Mouse (Mus musculus): ENCODE measurements around the gene Ing1.
"Not testable (repeated sequence)": the region's sequence is repeated elsewhere in the genome, so short reads cannot be mapped to it uniquely, and the experiment has no call there.

Ing1 gene

DNA sequence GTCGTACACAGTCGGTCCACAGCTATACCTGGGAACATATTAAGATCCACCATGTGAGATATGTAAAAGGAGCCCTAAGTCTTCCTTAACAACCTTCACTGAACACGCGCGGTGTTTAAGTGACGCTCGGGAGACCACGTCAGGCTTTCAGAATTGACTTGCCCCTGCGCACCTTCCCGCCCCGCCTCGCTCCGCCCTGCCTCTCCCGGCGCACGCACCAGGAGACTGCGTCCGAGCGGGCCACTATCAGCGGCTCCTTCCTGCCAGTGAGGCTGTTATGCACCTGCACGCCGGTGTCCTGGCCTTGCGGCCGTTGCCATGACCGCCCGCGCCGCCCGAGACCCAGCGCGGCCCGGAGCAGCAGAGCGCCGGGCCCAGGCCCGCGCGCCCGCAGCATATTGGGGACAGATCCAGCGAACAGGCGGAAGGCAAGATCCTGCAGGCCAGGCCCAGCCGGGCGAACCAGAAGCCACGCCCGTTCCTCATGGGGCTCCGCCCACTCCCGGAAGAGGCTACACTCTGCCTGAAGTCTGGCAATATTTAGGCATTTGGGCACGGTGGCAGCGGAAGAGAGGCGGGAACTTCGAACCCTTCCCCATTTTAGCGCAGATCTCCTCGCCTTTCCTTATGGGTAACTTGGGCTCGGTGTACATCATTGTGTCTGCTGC is 5.0 kb upstream of the Ing1 start, which contains the start of gene Cars2:
TSS of gene Cars2 (minus strand) at position 503 of the 668 bp plus-strand sequence.
- DNase-seq (ENCODE audit: extremely low spot score, low spot score): peak; percentile 89

DNA sequence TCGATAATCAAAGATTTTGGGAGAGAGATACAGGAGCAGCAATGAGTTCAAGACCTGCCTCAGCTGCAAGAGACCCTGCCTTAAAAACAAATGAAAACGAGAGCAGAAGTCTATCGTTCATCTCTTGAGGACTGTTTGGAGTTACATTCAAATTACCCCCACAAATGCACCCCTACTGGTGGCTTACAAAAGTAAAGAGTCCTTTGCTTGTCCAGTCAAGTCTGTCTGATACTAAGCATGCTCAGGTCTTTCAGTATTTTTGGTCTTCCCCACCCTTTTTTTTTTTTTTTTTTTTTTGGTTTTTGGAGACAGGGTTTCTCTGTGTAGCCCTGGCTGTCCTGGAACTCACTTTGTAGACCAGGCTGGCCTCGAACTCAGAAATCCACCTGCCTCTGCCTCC is 3.9 kb upstream of the Ing1 start:
- DNase-seq (ENCODE audit: extremely low spot score, low spot score): not testable (repeated sequence)

DNA sequence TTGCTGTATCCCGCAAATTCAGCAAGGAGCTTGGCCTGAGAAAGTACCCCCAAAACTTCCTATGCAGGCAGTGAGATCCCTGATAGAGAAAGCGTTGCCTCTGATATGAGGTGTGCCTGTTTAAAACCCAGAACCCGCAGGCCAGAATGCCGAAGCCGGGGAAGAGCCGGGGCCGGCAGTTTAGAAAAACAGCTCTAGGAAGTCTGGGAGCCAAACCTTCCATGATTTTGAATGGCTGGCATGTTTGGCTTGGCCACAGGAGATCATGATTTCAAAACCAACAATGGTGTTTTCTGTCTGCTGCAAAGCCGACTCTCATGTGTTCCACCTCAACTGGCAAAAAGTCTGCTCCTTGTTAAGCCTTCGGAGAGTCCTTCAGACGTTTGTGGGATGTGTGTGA is 3.0 kb upstream of the Ing1 start:
- no peak for DNase-seq (ENCODE audit: extremely low spot score, low spot score)

DNA sequence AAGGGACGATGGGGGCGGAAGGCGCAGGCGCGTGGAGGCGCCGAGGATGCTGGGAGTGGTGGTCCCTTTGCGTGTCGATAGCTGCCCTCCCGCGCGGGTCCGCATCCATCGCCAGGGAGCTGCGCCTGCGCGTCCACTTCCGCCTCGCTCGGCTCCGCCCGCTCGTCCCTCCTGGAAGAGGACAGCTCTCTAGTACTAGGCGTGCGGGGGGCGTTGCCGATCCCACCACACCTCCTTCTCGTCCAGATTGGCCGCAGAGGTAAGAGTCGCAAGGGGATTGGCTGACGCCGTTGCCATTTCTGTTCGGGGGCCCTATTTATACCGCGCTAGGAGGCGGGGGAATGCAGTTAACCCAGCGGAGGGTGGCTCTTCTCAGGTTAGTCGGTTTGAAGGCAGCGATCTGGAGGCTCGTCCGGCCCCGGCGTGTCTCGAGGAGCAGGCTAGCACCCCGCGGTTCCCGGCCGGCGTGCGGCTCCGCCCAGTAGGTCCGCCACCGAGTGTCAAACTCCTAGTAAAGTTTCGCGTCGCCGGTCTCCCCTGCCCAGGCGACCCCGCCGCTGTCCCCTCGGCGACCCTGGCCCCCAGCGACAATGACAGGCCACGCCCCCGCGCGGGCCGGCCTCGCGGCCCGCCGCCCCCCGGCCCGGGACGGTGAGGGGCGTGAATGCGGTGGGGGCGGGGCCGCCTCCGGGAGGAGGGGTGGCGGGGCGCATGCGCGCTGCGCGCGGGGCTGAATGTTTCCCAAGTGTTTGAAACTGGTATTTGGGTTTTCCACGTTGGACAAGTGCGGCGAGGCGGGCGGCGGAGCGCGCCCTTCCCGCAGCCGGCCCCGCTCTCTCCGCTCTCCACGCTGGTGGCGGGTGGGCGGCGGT is 585 bp downstream of the Ing1 start:
- DNase-seq (ENCODE audit: extremely low spot score, low spot score): peak; percentile 99

- peak; percentile 74 for DNase-seq (ENCODE audit: extremely low spot score, low spot score)
These were observed 1.5 kb downstream of the Ing1 start for GRCm38 (mm10) chr8:11556691-11557423.

DNA sequence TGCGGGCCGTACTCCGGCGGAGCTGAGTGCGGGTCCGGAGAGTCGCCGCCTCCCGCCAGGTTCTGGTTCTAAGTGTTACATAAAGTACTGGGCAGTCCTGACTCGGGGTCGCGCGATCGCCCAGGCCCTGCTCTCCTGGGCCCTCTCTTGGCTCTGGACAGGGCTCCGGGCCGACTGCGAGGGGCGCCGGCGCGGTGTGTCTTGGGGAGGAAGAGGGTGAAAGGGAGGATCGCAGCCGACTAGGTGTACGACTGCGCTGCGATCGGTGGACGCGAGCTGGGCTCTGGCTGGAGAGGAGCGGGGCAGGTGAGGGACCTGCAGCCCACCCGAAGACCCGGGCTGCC is 2.0 kb downstream of the Ing1 start:
- DNase-seq (ENCODE audit: extremely low spot score, low spot score): no peak

GRCm38 (mm10) chr8:11557768-11558629 is 2.6 kb downstream of the Ing1 start:
- DNase-seq (ENCODE audit: extremely low spot score, low spot score): peak; percentile 95

GRCm38 (mm10) chr8:11559511-11559910 is 4.1 kb downstream of the Ing1 start:
- DNase-seq (ENCODE audit: extremely low spot score, low spot score): no peak

- no peak for DNase-seq (ENCODE audit: extremely low spot score, low spot score)
These were observed 4.8 kb downstream of the Ing1 start for GRCm38 (mm10) chr8:11560220-11560619.

DNA sequence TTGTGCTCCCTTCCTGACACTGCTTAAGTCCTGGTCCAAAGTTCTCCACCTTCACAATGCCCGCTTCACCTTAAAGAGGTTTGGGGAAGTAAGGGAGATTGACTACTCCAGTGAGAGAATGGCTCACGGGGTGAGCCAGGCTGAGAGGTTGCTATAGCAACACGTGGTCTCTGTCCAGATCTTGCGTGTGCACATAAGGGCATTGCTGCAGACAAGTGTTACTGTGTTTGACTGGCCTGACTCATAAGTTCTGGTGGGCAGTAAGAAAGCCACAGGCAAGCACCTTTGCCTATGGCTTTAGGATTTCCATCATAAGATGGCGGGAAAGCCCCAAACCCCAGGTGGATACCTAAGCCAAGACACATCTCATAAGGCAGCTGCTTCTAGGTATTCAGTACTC is 8.9 kb downstream of the Ing1 start:
- DNase-seq (ENCODE audit: extremely low spot score, low spot score): no peak

DNA sequence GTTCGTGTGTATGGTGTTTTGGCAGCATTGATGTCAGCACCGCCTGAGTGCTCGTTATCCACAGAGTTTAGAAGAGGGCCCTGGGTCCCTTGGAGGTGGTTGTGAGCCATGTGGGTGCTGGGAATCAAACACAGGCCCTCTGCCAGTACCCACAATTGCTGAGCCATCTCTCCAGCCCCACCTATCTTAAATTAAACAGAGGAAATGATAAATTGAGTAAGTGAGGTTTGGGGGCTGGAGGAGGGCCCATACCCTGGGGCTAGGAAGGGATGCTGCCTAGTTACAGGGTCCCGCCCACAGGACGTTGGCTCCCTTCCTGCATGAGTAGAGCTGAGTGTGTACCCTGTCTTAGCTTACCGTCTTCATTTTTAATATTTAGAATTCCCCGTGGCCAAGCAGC is 9.3 kb downstream of the Ing1 start:
- no peak for DNase-seq (ENCODE audit: extremely low spot score, low spot score)

DNA sequence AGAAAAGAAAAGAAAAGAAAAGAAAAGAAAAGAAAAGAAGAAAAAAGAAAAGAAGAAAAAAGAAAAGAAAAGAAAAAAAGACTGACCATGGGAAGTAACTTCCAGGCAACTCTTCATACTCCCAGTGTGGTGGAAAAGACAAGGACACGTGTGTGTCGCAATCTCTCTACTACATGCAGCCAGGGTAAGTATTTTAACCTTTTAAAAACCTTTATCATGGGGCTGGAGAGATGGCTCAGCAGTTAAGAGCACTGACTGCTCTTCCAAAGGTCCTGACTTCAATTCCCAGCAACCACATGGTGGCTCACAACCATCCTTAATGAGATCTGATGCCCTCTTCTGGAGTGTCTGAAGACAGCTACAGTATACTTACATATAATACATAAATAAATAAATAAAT is 12.8 kb downstream of the Ing1 start:
- DNase-seq (ENCODE audit: extremely low spot score, low spot score): not testable (repeated sequence)

GRCm38 (mm10) chr8:11569260-11570097 is 14.1 kb downstream of the Ing1 start:
- DNase-seq (ENCODE audit: extremely low spot score, low spot score): no peak

GRCm38 (mm10) chr8:11570742-11571141 is 15.4 kb downstream of the Ing1 start:
- no peak for DNase-seq (ENCODE audit: extremely low spot score, low spot score)

- no peak for DNase-seq (ENCODE audit: extremely low spot score, low spot score)
These were observed 16.6 kb downstream of the Ing1 start for GRCm38 (mm10) chr8:11571950-11572349.

GRCm38 (mm10) chr8:11572428-11572827 is 17.1 kb downstream of the Ing1 start:
- no peak for DNase-seq (ENCODE audit: extremely low spot score, low spot score)

- no peak for DNase-seq (ENCODE audit: extremely low spot score, low spot score)
These were observed 19.7 kb downstream of the Ing1 start for GRCm38 (mm10) chr8:11574911-11575603.

DNA sequence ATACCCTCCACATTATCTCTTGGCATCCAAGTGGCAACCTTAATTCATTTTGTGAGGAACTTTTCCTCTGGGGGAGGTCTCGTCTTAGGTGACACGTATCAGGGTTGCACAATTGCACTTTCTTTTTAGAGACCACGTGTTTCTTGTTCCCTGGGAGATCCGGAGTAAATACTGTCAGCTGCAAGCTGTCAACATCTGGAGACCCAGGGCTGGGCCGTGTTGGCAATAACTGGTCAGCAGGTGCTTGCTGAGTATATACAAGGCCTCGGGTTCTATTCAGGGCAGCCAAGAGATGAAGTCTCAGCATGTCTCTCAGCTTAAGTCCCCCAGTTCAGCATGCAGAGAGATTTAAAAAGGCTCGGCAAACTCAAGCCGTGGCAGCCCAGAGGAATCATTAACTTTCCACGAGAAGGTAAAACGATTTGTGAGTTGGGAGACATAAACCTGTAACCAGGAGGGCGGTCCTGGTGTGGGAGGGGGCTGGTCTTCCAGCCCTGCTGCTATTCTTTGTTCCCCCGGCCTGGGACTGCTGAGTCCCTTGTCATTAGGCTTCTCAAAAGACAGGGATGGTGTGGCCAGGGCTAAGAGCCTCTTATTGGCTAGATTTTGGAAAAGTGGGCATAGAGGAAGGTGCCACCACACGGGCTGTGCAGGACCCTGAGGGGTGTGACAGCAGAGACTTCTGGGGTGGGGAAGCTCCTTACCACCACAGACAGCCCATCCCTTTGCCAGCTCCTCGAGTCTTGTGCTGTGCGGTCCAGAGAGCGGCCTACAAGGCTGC is 20.4 kb downstream of the Ing1 start:
- no peak for DNase-seq (ENCODE audit: extremely low spot score, low spot score)
